Mouse (Mus musculus): ENCODE data around the gene Sfrp5. TPM values are rescaled to one million over a fixed set of nuclear protein-coding genes. Genes with fewer than 3 reads are reported as not detected.
A peak's percentile ranks its signal among the peaks of the same experiment; 100 is the strongest.

The Sfrp5 gene
- polyA plus RNA-seq, 2 experiments = 0.05 TPM; not detected in 1

DNA sequence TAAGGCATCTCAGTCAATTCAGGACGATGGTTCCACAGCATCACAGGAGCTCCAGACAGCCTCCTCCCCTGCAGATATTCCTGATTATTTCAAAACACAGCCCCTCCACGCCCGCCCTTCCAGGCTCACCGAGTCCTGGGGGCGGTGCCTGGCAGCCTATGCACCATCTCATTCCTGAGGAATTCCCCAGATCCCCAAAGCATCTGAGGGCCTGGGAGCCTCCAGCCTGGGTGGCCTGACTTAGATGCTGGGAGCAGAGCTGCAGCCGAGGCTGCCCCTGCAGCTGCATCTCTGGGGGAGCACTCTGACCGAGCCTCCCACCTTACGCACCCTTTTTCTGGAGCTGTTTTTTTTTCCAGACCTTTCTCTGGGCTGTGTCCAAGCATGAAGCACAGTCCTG lies 38.8 kb upstream of the Sfrp5 start:
- TF ChIP-seq CTCF (IDR thresholded peaks at IDR 0.05; ENCODE audit: low read depth) (no peak), EP300 (IDR thresholded peaks at IDR 0.05; ENCODE audit: low read depth) (no peak)
- WGBS (ENCODE audit: insufficient replicate concordance) = 65% methylated on average over 8 of the region's 8 CpGs

DNA sequence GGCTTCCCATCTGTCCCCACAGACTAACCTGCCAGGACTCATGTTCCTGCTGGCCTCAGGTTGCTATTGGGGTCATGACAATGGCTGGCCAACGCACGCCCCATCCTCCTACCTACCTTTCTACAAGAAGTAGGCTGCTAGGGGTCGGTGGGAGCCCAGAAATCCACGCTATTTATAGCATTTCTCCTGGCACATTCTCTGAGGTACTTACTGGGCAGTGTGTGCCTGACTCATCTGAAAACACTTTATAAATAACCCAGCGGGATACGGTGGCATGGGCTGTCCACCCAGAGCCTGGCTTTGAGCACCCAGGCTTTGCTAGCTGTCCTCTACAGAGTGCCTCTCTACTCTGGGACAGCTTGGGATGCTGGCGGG lies 36.3 kb upstream of the Sfrp5 start:
- WGBS (ENCODE audit: insufficient replicate concordance) = 51% methylated on average over 7 of the region's 7 CpGs
- ATAC-seq (ENCODE audit: insufficient read depth) = no peak

More for the DNA sequence above, 38.8 kb upstream of the Sfrp5 start:
- no peak overlapping the region for H3K9ac ChIP-seq (replicated peaks)
- no peaks in the 10 kb centered on the region for H3K4me1 ChIP-seq (replicated peaks; ENCODE audit: control insufficient read depth in 2 of 2, insufficient read depth in 2 of 2, low read length in 1 of 2)
- no peak overlapping the region for H3K27ac ChIP-seq
- H3K4me2 ChIP-seq (ENCODE audit: low read depth) = no peak overlapping the region
- H3K27me3 ChIP-seq (ENCODE audit: control insufficient read depth, insufficient read depth, low read length) = no peaks in the 10 kb centered on the region
- H3K36me3 ChIP-seq (replicated peaks; ENCODE audit: control insufficient read depth, insufficient read depth, low read depth) = no peaks in the 10 kb centered on the region
- H3K4me3 ChIP-seq (ENCODE audit: insufficient read depth in 1 of 2, low read depth in 2 of 2, low read length in 2 of 2) = no peak overlapping the region
- DNase-seq (ENCODE audit: low read depth in 3 of 3, low spot score in 3 of 3) (no peak), ATAC-seq (ENCODE audit: insufficient read depth) (no peak)
- H3K9me3 ChIP-seq (ENCODE audit: control insufficient read depth, low read length) = no peaks in the 10 kb centered on the region

DNA sequence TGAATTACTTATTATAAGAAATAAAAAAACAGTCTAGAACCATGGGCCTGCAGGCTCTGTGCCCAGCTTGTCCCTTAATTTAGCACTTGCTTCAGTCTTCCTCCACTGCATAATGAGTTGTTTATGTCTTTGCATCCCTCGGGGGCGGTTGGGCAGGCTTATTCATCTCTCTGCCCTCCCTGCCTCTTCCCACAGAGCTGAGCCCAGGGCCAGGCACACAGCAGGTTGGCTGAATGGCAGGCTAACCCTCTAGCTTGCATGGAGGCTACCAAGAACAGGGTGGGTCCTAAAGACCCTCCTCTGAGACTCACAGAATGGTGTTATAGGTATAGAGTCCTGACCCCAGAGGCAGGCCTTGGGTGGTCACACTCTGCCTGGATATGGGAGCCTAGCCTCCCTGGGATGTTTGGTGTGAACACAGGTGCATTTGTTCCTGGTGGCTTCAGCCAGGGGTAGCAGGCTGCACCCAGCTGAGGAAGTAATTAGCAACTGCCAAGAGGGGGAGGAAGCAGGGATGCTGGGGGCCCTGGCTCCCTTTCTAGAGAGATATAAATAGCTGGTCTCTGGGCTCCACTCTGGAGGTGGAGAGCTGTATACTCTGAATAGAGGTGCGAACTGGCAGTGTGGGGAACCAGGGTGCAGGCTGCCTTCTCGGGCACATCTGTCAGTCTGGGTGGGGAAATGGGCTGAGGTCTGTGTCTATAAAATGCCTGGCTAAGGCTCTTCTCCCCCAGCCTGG lies 35.7 kb upstream of the Sfrp5 start:
- no peaks in the 10 kb centered on the region for H3K36me3 ChIP-seq (replicated peaks; ENCODE audit: control insufficient read depth, insufficient read depth, low read depth)
- no peaks in the 10 kb centered on the region for H3K27me3 ChIP-seq (ENCODE audit: control insufficient read depth, insufficient read depth, low read length)
- no peak for DNase-seq (ENCODE audit: low read depth in 3 of 3, low spot score in 3 of 3)
- no peak overlapping the region for H3K4me3 ChIP-seq (ENCODE audit: insufficient read depth in 1 of 2, low read depth in 2 of 2, low read length in 2 of 2)
- no peak for TF ChIP-seq EP300 (IDR thresholded peaks at IDR 0.05; ENCODE audit: low read depth)
- no peaks in the 10 kb centered on the region for H3K9me3 ChIP-seq (ENCODE audit: control insufficient read depth, low read length)
- no peak for ATAC-seq (ENCODE audit: insufficient read depth)
- H3K9ac ChIP-seq (replicated peaks) = no peak overlapping the region
- H3K27ac ChIP-seq = no peak overlapping the region
- WGBS (ENCODE audit: insufficient replicate concordance) = 18% methylated on average over 4 of the region's 4 CpGs
- no peak overlapping the region for H3K4me2 ChIP-seq (ENCODE audit: low read depth)
- no peaks in the 10 kb centered on the region for H3K4me1 ChIP-seq (replicated peaks; ENCODE audit: control insufficient read depth in 2 of 2, insufficient read depth in 2 of 2, low read length in 1 of 2)

More for the DNA sequence above, 36.3 kb upstream of the Sfrp5 start:
- Histone ChIP-seq H3K4me1 (replicated peaks; ENCODE audit: control insufficient read depth in 2 of 2, insufficient read depth in 2 of 2, low read length in 1 of 2) (no peaks in the 10 kb centered on the region), H3K27me3 (ENCODE audit: control insufficient read depth, insufficient read depth, low read length) (no peaks in the 10 kb centered on the region), H3K27ac (no peak overlapping the region), H3K4me3 (ENCODE audit: insufficient read depth in 1 of 2, low read depth in 2 of 2, low read length in 2 of 2) (no peak overlapping the region), H3K9ac (replicated peaks) (no peak overlapping the region), H3K36me3 (replicated peaks; ENCODE audit: control insufficient read depth, insufficient read depth, low read depth) (no peaks in the 10 kb centered on the region), H3K9me3 (ENCODE audit: control insufficient read depth, low read length) (no peaks in the 10 kb centered on the region), H3K4me2 (ENCODE audit: low read depth) (no peak overlapping the region)
- TF ChIP-seq CTCF (IDR thresholded peaks at IDR 0.05; ENCODE audit: low read depth) = no peak
- no peak for TF ChIP-seq EP300 (IDR thresholded peaks at IDR 0.05; ENCODE audit: low read depth)
- no peak for DNase-seq (ENCODE audit: low read depth in 3 of 3, low spot score in 3 of 3)

DNA sequence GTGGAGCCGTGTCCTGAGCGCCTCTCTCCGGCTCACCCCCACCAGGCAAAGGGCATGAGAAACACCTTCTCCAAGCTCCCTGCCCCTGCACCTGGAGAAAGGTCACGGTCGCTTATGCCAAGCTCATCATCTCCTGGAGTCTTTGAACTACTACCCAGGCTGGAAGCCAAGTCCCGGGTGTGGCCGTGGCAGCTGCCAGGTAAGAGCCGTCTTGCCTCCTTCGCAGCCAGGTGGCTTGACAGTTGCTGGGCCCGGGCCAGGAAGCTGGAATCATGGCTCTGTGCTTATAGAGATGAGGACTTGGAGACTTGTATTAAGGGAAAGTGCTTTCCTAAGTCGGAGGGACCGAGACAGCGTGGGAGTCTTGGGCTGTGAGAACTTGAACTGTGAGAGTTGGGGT lies 28.9 kb upstream of the Sfrp5 start:
- WGBS (ENCODE audit: insufficient replicate concordance) = 82% methylated on average over 13 of the region's 13 CpGs
- no peaks in the 10 kb centered on the region for H3K36me3 ChIP-seq (replicated peaks; ENCODE audit: control insufficient read depth, insufficient read depth, low read depth)

DNA sequence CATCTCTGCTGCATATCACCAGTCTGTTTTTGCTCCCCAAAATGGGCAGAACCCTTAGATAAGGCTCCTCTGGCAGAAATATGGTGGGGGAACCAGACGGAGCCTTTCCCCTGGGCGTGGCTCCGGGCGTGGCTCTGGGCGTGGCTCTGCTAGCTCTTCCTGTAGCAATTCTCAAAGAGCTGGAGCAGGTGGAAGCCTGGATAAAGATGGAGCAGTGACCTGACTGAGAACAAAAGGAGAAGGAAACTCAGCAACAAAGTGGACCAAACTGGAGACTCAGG lies 28.2 kb upstream of the Sfrp5 start:
- Histone ChIP-seq H3K4me3 (ENCODE audit: insufficient read depth in 1 of 2, low read depth in 2 of 2, low read length in 2 of 2) (no peak overlapping the region), H3K9me3 (ENCODE audit: control insufficient read depth, low read length) (no peaks in the 10 kb centered on the region), H3K27ac (no peak overlapping the region), H3K4me1 (replicated peaks; ENCODE audit: control insufficient read depth in 2 of 2, insufficient read depth in 2 of 2, low read length in 1 of 2) (peaks cover 15 to 16% of the 10 kb centered on the region in 2 experiments), H3K36me3 (replicated peaks; ENCODE audit: control insufficient read depth, insufficient read depth, low read depth) (no peaks in the 10 kb centered on the region), H3K9ac (replicated peaks) (no peak overlapping the region), H3K27me3 (ENCODE audit: control insufficient read depth, insufficient read depth, low read length) (no peaks in the 10 kb centered on the region), H3K4me2 (ENCODE audit: low read depth) (peak overlapping the region; percentile 40)
- DNase-seq (ENCODE audit: low read depth in 3 of 3, low spot score in 3 of 3) = peak; percentile 39 to 50 (median 41)
- TF ChIP-seq EP300 (IDR thresholded peaks at IDR 0.05; ENCODE audit: low read depth) (no peak), CTCF (IDR thresholded peaks at IDR 0.05; ENCODE audit: low read depth) (no peak)
- ATAC-seq (ENCODE audit: insufficient read depth) = peak; percentile 60; the same call in 1 of the 2 replicates
- 19% methylated on average over 5 of the region's 5 CpGs for WGBS (ENCODE audit: insufficient replicate concordance)

More for the DNA sequence above, 28.9 kb upstream of the Sfrp5 start:
- peaks cover 15 to 16% of the 10 kb centered on the region in 2 experiments for H3K4me1 ChIP-seq (replicated peaks; ENCODE audit: control insufficient read depth in 2 of 2, insufficient read depth in 2 of 2, low read length in 1 of 2)
- H3K9me3 ChIP-seq (ENCODE audit: control insufficient read depth, low read length) = no peaks in the 10 kb centered on the region
- DNase-seq (ENCODE audit: low read depth in 3 of 3, low spot score in 3 of 3) (no peak), ATAC-seq (ENCODE audit: insufficient read depth) (no peak)
- H3K9ac ChIP-seq (replicated peaks) = no peak overlapping the region
- H3K4me2 ChIP-seq (ENCODE audit: low read depth) = no peak overlapping the region
- H3K27ac ChIP-seq = no peak overlapping the region
- no peaks in the 10 kb centered on the region for H3K27me3 ChIP-seq (ENCODE audit: control insufficient read depth, insufficient read depth, low read length)
- TF ChIP-seq CTCF (IDR thresholded peaks at IDR 0.05; ENCODE audit: low read depth) = no peak
- no peak for TF ChIP-seq EP300 (IDR thresholded peaks at IDR 0.05; ENCODE audit: low read depth)
- H3K4me3 ChIP-seq (ENCODE audit: insufficient read depth in 1 of 2, low read depth in 2 of 2, low read length in 2 of 2) = no peak overlapping the region

All from liver, embryonic 14.5 days (tissue).